Mouse (Mus musculus) thymus, postnatal 0 days (tissue): Measurements from ENCODE around the gene Tango6. TPM values are rescaled to one million over a fixed set of nuclear protein-coding genes. Genes with fewer than 3 reads are reported as not detected.
"Not testable (repeated sequence)": the region's sequence is repeated elsewhere in the genome, so short reads cannot be mapped to it uniquely, and the experiment has no call there.

Experiments
- DNase-seq: peaks from one replicate; pipeline ENCODE4 v3.0.0-alpha.2; 2015; ENCODE audit warnings: low spot score
- polyA plus RNA-seq: library from polyadenylated mRNA; unstranded; fragments of >200 nt; fragmentation: Nextera tagmentation; extraction: Ambion mirVana; gene quantifications from 2 replicates; pipeline ENCODE4 v1.2.1, GENCODE M21; 2015

Tango6 gene
- polyA plus RNA-seq, 1 experiment from 2014 or later = 5.5 TPM

GRCm38 (mm10) chr8:106871328-106871926, 188.6 kb downstream of the Tango6 start:
- DNase-seq = no peak

- no peak for DNase-seq
These were observed 189.1 kb downstream of the Tango6 start for GRCm38 (mm10) chr8:106871931-106872371.

GRCm38 (mm10) chr8:106872454-106873034, 189.7 kb downstream of the Tango6 start:
- DNase-seq = no peak

- DNase-seq = no peak
These were observed 197.3 kb downstream of the Tango6 start for GRCm38 (mm10) chr8:106880121-106880707.

GRCm38 (mm10) chr8:106884094-106884493, 201.2 kb downstream of the Tango6 start:
- not testable (repeated sequence) for DNase-seq

GRCm38 (mm10) chr8:106884826-106885400, 202.0 kb downstream of the Tango6 start:
- not testable (repeated sequence) for DNase-seq

- peak; percentile 81 for DNase-seq
These were observed 204.7 kb downstream of the Tango6 start for GRCm38 (mm10) chr8:106887336-106888189.

- no peak for DNase-seq
These were observed 205.9 kb downstream of the Tango6 start for GRCm38 (mm10) chr8:106888803-106889202.

GRCm38 (mm10) chr8:106892210-106892805, 209.4 kb downstream of the Tango6 start:
- peak; percentile 59 for DNase-seq

GRCm38 (mm10) chr8:106892806-106893451, 210.1 kb downstream of the Tango6 start:
- DNase-seq = peak; percentile 38

GRCm38 (mm10) chr8:106893481-106894156, 210.8 kb downstream of the Tango6 start, which contains the start of gene Utp4:
Gene Utp4 (plus strand): TSS chr8:106893636.
- DNase-seq = peak; percentile 91

- DNase-seq = no peak
These were observed 216.6 kb downstream of the Tango6 start for GRCm38 (mm10) chr8:106899473-106899872.

Other genes with a start within 250 kb of the Tango6 start
- not detected in 2 replicates for gene 6030452D12Rik, start 182.5 kb upstream of the Tango6 start, polyA plus RNA-seq
- gene Cdh3, start 172.2 kb upstream of the Tango6 start, polyA plus RNA-seq = 7.7 and 8.6 TPM in 2 replicates
- gene Gm10073, start 109.6 kb upstream of the Tango6 start, polyA plus RNA-seq = 11.8 and 15.3 TPM in 2 replicates
- 22.8 and 25.7 TPM in 2 replicates for gene Cdh1, start 79.7 kb upstream of the Tango6 start, polyA plus RNA-seq
- gene Has3, start 187.2 kb downstream of the Tango6 start, polyA plus RNA-seq = 0.26 and 0.56 TPM in 2 replicates
- 69.4 and 70.7 TPM in 2 replicates for gene Utp4, start 210.6 kb downstream of the Tango6 start, polyA plus RNA-seq